Mouse (Mus musculus): ENCODE measurements around the gene Usp29.

GRCm38 (mm10) chr7:6926731-6926995 lies 196.3 kb downstream of the Usp29 start:
- no peak for TF ChIP-seq CTCF (IDR thresholded peaks at IDR 0.05; ENCODE audit: insufficient read depth, low read depth, low read length)
- TF ChIP-seq POLR2A (IDR thresholded peaks at IDR 0.05; ENCODE audit: insufficient read depth, low read depth, low read length) = no peak
